Mouse (Mus musculus) heart, postnatal 36 days (tissue): ENCODE measurements around the gene Pwwp2a. TPM values are rescaled to one million over a fixed set of nuclear protein-coding genes. Genes with fewer than 3 reads are reported as not detected.
A peak's percentile ranks its signal among the peaks of the same experiment; 100 is the strongest.

Experiments
- DNase-seq, 2 experiments: peaks; one replicate each; pipeline ENCODE4 v3.0.0; 2021 to 2022
- intact Hi-C: fragments of 180-260 bp; cut with DNase I; formaldehyde crosslinking; loops from one replicate; pipeline ENCODE4 v1.15.1; 2025
- total RNA-seq, 2 experiments: library from RNA; stranded (reverse); gene quantifications; 2 replicates each; pipeline ENCODE4 v1.2.3; 2021

Pwwp2a gene
- total RNA-seq, 2 experiments from 2014 or later = 18.9 to 19.9 TPM

GRCm38 (mm10) chr11:43712178-43712577 is 30.4 kb downstream of the Pwwp2a start:
- no peak for DNase-seq
- intact Hi-C loops = no loop called here

- intact Hi-C loops = no loop called here
- DNase-seq = no peak
These were observed 41.6 kb downstream of the Pwwp2a start for GRCm38 (mm10) chr11:43723411-43723810.

- intact Hi-C loops = no loop called here
- no peak for DNase-seq
These were observed 46.0 kb downstream of the Pwwp2a start for GRCm38 (mm10) chr11:43727796-43728195.

GRCm38 (mm10) chr11:43728737-43729301 is 47.0 kb downstream of the Pwwp2a start:
- no peak for DNase-seq
- intact Hi-C loops = no loop called here

DNA sequence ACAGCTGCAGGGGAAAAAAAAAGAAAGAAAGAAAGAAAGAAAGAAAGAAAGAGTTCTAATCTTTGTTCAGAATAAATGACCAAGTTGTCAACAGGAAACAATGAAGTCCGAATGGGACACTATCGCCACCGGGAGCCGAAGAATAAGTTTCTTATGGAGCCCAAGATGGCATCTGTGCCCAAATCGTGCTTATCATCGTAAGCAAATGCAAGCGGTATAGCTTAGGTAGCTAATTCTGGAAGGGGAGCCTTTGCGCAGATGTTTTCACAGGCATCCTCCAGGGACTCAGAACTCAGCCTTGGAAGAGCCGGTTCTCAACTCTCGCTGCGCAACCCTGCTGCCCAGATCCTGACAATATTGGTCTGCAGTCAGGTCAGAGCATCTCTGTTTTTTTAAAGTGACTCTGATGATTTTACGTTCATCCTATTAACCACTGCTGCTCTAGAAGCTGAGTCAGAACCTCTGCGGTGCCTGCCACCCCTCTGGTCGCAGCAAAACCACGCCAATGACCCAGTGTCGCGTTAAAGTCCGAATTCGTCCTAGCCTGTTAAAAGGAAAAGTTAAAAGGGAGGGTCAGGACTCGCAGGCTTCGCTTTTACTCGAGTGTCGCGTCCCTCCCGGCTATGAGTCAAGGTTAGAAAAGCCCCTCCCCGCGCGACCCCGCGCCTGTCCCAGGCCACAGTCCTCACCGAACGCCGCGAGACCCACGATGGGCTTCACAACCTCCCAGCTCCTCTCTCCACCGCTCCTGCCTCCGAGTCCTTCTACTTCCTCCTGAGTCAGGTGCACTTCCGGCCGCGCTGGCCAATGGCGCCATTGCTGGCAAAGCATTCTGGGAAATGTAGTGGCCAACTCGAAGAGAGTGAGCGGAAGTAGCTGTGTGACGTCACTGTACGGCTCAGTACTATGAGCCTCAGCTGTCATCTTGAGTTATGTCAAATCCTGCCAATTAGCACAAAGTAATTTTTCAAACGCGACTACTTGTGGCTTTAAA is 65.7 kb downstream of the Pwwp2a start, which contains the start of gene Ttc1:
TSS of gene Ttc1 (minus strand) at position 776 of the 994 bp plus-strand sequence.
- intact Hi-C loops = loop anchor here (5.0 kb wide), 1 partner anchor 65 kb away; the partner anchor contains the start of gene Pwwp2a
- DNase-seq = peak; percentile 96

DNA sequence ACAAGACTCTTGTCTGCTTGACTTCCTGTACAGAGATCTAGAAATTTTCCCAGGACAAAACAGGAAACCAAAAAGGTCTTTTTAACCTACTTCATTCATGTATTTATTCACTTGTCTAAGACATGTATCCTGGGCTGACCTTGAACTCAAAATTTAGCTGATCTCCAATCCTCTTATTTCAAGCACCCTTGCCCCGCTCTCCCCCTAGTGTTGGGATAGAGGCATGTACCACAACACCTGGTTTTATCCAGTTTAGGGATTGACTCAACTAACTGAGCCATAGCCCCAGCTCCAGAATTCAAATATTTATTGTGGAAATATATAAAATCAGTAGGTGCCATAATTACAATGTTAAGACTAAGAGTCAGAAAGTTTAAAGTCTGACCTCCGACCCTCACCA is 69.7 kb downstream of the Pwwp2a start:
- no peak for DNase-seq
- intact Hi-C loops = no loop called here

DNA sequence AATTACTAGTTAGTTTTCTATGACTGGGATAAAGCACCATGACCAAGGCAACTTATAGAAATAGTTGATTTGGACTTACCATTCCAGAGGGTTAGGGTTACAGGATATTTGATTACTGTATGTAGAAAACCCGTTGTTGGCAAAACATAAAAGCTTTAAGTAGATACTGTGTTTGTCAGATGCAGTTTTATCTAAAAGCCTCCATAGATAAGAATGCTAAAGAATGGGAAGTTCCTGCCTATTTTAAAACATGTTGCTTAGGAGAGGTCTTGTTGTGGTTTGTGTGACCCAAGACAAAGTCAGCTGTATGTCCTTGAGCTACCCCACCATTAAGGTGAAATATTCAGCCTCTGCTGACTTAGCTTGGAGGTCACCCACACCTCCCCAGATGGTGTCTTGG is 72.8 kb downstream of the Pwwp2a start:
- intact Hi-C loops = no loop called here
- DNase-seq = no peak

DNA sequence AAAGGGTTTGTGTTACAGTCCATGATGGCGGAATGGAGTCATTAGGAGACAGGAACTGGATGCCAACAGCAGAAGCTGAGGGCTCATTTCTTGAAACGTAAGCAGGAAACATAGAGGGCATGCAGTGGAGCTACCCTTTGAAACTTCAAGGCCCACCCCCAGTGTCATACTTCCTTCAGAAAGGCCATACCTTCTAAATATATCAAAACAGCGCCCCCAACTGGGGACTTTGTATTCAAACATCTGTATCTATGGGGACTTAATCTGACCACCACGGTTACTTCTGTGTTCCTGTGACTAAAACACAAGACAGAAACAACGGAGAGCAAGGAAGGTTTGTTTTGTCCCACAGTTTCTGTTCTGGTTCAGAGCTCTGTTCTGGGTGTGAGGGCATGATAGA is 73.6 kb downstream of the Pwwp2a start:
- intact Hi-C loops = no loop called here
- no peak for DNase-seq

GRCm38 (mm10) chr11:43758436-43758835 is 76.6 kb downstream of the Pwwp2a start:
- DNase-seq = no peak

DNA sequence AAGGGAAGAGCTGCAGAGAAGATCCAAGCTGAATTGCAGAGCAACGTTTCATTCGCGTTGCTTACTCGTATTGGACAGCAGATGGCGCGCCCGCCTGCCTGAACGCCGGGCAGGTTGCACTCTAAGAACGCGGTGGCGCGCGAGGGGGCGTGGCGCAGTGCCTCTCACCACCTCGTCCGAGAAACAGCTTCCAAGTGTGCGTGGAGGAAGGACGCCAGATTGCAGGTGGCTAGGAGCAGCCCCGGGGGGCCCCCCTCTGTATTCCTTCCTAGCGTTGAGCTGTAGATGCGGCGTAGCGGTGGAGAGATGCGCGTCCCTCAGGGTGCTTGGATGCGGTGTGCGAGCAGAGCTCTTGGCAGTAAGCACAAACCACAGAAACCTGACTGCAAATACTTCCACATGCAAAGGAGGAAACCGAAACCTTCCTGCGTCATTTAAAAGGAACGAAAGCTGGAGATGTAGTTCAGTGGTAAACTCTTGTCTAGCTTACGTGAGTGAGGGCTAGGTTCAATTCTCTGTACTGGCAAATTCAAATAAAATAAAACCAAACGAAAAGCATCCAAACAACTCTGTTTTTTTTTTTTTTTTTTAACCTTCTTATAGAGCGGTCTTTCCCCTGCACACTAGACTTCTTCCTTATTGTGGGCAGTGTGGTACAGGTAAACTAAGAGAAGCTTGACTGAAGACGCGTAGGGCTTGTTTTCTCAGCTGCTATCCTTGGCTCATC is 85.3 kb downstream of the Pwwp2a start:
- peak; percentile 68 to 73 for DNase-seq
- intact Hi-C loops = loop anchor here (1.0 to 5.0 kb wide), 4 partner anchors 70 to 686 kb away; no protein-coding TSS in a partner anchor

More at GRCm38 (mm10) chr11:43758436-43758835, 76.6 kb downstream of the Pwwp2a start:
- intact Hi-C loops = no loop called here

DNA sequence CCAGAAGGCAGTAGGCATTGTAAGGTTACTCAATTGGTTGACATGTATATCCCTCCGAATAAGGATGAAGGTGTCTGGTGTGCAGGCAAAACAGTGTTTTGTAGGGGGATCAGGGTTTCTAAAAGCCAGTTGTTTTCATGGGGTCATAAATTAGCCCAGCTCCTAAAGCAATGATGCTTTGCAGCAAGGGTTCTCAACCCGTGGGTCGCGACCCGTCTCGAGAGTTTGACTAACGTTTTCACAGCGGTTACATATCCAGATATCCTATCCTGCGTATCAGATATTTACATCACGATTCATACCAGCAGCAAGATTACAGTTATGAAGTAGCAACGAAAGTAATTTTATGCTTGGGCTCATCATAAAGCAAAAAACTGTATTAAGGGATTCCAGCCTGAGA is 86.0 kb downstream of the Pwwp2a start:
- intact Hi-C loops = loop anchor here (1.0 to 5.0 kb wide), 4 partner anchors 70 to 685 kb away; no protein-coding TSS in a partner anchor
- DNase-seq = no peak

DNA sequence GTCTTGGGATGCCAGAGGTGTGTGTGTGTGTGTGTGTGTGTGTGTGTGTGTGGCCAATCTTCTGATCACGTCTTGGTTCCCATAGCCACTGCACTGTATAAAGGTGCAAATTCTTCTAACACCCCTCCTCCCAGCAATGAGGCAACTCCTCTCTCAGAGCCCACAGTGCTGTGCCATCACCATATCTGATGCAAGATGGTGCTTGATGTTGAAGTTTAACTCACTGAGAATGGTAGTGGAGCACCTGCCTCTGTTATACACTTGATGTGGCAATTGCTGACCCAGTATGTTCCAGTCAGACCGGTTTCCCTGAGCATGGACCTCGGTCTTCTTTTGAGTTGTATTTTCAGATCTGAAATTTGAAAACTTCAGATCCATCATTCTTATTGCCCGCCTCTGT is 88.3 kb downstream of the Pwwp2a start:
- DNase-seq = no peak
- intact Hi-C loops = no loop called here

Other genes with a start within 250 kb of the Pwwp2a start
- gene Slu7, start 248.3 kb upstream of the Pwwp2a start, total RNA-seq = 10 to 100 TPM; 27.4 to 31.4 TPM
- gene C1qtnf2, start 207.7 kb upstream of the Pwwp2a start, total RNA-seq = 1 to 10 TPM; 5.5 to 6.2 TPM
- 1 to 10 TPM; 1.6 to 2.5 TPM for gene Ccnjl, start 153.2 kb upstream of the Pwwp2a start, total RNA-seq
- under 1 TPM; 0.39 to 0.60 TPM for gene 4933415A04Rik, start 95.0 kb upstream of the Pwwp2a start, total RNA-seq
- gene Fabp6, start 80.5 kb upstream of the Pwwp2a start, total RNA-seq = not detected
- 10 to 100 TPM; 49.3 to 56.7 TPM for gene Ttc1, start 66.0 kb downstream of the Pwwp2a start, total RNA-seq
- gene Adra1b, start 219.2 kb downstream of the Pwwp2a start, total RNA-seq = 10 to 100 TPM; 47.8 to 52.2 TPM